ENCODE assay signal across 8 mouse cellular contexts in genomic region chr12:51188229-51188628, GRCm38 (mm10).
DNase-seq lines count a peak whose midpoint lies in the region; ATAC-seq and TF ChIP-seq lines count a peak whose summit lies in the region.

No protein-coding gene starts in this region.

- no peak overlapping the region for H3K27ac ChIP-seq in kidney, embryonic 16.5 days (ENCODE audit: low read length)
- no peak overlapping the region for H3K27ac ChIP-seq in stomach, postnatal 0 days (replicated peaks)

- no peak overlapping the region for H3K4me3 ChIP-seq in kidney, embryonic 16.5 days (ENCODE audit: low read length)
- H3K4me3 ChIP-seq in stomach, postnatal 0 days (ENCODE audit: low read depth, low read length): no peak overlapping the region

- H3K27me3 ChIP-seq in kidney, embryonic 16.5 days (ENCODE audit: insufficient read depth, low read length): no peaks in the 10 kb centered on the region
- H3K27me3 ChIP-seq in stomach, postnatal 0 days (ENCODE audit: control insufficient read depth, insufficient read depth, low read length): no peaks in the 10 kb centered on the region

- peak; percentile 85 for TF ChIP-seq CTCF in stomach, postnatal 0 days (IDR thresholded peaks at IDR 0.05; ENCODE audit: low read depth)

- no peak for TF ChIP-seq EP300 in stomach, postnatal 0 days (optimal IDR thresholded peaks at IDR 0.05)

- H3K4me2 ChIP-seq in kidney, embryonic 16.5 days (replicated peaks; ENCODE audit: low read depth, low read length): no peak overlapping the region
- no peak overlapping the region for H3K4me2 ChIP-seq in stomach, postnatal 0 days (replicated peaks; ENCODE audit: low read depth)

- DNase-seq in kidney, adult 9 months: peak; percentile 66
- DNase-seq in MN1 (ENCODE audit: low spot score): peak; percentile 22
- DNase-seq in embryo, embryonic 11.5 days (ENCODE audit: low read depth, low spot score): peak; percentile 22
- peak; percentile 43 to 91 for DNase-seq in layer of hippocampus, adult 18-20 months (ENCODE audit: low spot score in 2 of 2)
- no peak for DNase-seq in stomach, postnatal 0 days (ENCODE audit: low spot score)
- DNase-seq in testis, postnatal 10 days (ENCODE audit: low spot score): no peak
- no peak for DNase-seq in spleen, adult 12 weeks (ENCODE audit: low spot score)

- H3K9ac ChIP-seq in kidney, embryonic 16.5 days (replicated peaks; ENCODE audit: low read length): no peak overlapping the region
- no peak overlapping the region for H3K9ac ChIP-seq in stomach, postnatal 0 days (ENCODE audit: low read length)

- H3K9me3 ChIP-seq in kidney, embryonic 16.5 days (ENCODE audit: low read length): 0 out of 2 replicates have a peak, but pooled peaks cover 5% of the 10 kb centered on the region
- no peaks in the 10 kb centered on the region for H3K9me3 ChIP-seq in stomach, postnatal 0 days (ENCODE audit: control insufficient read depth, low read length)

- H3K4me1 ChIP-seq in kidney, embryonic 16.5 days (ENCODE audit: insufficient read depth, low read length): no peaks in the 10 kb centered on the region
- no peaks in the 10 kb centered on the region for H3K4me1 ChIP-seq in stomach, postnatal 0 days (replicated peaks; ENCODE audit: control insufficient read depth, insufficient read depth)

- ATAC-seq in kidney, embryonic 16.5 days (ENCODE audit: low FRiP score, low TSS enrichment): no peak
- ATAC-seq in stomach, postnatal 0 days (ENCODE audit: low FRiP score, low TSS enrichment): no peak

- H3K36me3 ChIP-seq in kidney, embryonic 16.5 days (ENCODE audit: insufficient read depth, low read length): no peaks in the 10 kb centered on the region
- no peaks in the 10 kb centered on the region for H3K36me3 ChIP-seq in stomach, postnatal 0 days (ENCODE audit: control insufficient read depth, insufficient read depth, low read length)

Comparison
In these comparisons a context has a peak if more than half of its experiments do, and no peak if none do; other contexts are left out.
1. DNase-seq: peak in kidney, adult 9 months (single experiment), MN1 (single experiment), embryo, embryonic 11.5 days (single experiment) and layer of hippocampus, adult 18-20 months (2 of 2); none in stomach, postnatal 0 days (single experiment), testis, postnatal 10 days (single experiment) and spleen, adult 12 weeks (single experiment).